Mouse (Mus musculus) granulocyte monocyte progenitor cell, adult 5-6 weeks (primary cell): ENCODE data around the gene Morn4. TPM values are rescaled to one million over a fixed set of nuclear protein-coding genes. Genes with fewer than 3 reads are reported as not detected.
A peak's percentile ranks its signal among the peaks of the same experiment; 100 is the strongest.
"Not testable (repeated sequence)": the region's sequence is repeated elsewhere in the genome, so short reads cannot be mapped to it uniquely, and the experiment has no call there.

Experiments
- ATAC-seq: replicated peaks from 2 replicates; pipeline ENCODE4 v1.8.0; 2016; ENCODE audit warnings: mild to moderate bottlenecking, moderate TSS enrichment, inconsistent platforms; ENCODE audit not compliant: poor library complexity, severe bottlenecking
- total RNA-seq, 2 experiments: library from RNA; stranded (forward) in 1 of 2; stranded (reverse) in 1 of 2; fragments of 200-712, 200-1000 nt in 1 of 2; fragments of >200 nt in 1 of 2; fragmentation: Nextera tagmentation in 1 of 2; gene quantifications; 2 replicates each; pipeline ENCODE4 v1.2.3; 2014 to 2017

Morn4 gene
- total RNA-seq, 2 experiments from 2014 or later: 0.72 to 1.5 TPM

DNA sequence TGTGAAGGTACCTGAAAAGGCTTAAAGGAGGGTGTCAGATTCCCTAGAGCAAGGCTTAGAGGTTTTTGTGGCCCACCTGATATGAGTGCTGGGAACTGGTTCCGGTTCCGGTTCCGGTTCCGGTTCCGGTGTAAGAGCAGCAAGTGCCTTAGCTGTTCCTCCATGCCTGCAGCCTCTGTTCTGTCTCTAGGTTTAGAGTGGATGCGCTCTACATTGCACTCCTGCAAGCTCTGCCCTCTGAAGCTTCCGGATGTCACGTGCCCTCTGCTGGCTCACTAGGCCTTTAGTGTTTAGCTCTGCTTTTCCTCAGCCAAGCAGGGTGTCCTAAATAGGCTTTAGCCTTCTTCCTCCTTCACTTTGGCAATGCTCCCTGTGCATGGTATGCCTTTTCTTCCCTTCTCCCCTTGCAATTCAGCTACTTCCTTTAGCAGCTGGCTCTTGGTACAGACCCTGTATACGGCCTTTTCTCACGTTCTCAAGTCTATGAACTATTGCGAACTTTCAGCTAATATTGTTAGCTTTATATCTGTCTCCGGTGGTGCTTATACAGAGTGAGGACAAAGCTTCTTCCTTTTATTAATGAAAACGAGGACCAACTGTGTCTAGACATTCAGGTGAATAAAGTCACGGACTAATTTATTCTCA, 3.1 kb upstream of the Morn4 start:
- peak; percentile 42 for ATAC-seq

DNA sequence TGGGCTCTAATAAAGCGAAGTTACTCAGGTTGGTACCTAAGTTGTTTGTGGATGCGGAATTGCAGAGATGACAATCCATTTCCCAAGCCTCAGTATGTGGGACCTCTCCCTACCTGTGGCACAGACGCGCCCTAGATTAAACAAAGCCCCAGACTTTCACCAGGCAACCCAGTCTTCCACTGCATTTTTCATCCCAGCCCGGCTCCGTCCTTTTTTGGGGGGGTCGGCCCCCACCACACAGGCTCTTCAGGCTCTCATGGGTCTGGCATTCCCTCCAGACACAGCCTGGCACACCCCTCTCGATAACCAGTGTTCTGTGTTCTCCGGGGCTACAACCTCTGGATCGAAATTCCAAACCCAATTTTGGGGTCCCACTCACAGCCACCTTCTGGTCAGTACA, 467 bp downstream of the Morn4 start:
- no peak for ATAC-seq

DNA sequence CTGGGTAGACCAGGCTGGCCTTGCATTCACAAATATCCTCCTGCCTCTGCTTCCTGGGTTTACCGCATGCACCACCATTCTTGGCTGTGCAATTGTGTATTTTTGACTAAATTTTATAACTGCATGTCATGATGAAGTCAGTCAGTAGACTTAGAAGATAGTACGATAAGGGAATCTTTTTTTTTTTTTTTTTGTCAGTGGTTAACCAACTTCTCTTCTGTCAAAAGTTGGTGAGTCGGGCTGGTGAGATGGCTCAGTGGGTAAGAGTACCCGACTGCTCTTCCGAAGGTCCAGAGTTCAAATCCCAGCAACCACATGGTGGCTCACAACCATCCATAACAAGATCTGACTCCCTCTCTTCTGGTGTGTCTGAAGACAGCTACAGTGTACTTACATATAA, 4.5 kb downstream of the Morn4 start:
- ATAC-seq: not testable (repeated sequence)

DNA sequence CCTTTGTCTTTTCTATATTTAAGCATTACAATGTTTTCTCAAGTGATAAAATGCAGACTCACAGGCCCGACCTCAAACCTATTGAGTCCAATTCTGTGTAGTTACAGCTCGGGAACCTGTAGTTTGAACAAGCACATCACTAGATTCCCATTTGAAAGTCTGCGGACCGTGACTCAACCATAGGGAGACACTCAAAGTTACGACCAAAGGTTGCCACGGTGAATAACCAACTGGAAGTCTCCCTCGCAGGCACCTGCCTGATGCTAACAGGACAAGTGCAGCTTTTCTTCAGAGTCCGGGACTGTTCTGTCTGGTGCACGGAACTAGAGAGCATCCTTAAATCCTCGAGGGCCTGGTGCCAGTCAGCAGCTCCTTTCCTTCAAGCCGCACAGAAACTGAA, 5.7 kb downstream of the Morn4 start:
- no peak for ATAC-seq

DNA sequence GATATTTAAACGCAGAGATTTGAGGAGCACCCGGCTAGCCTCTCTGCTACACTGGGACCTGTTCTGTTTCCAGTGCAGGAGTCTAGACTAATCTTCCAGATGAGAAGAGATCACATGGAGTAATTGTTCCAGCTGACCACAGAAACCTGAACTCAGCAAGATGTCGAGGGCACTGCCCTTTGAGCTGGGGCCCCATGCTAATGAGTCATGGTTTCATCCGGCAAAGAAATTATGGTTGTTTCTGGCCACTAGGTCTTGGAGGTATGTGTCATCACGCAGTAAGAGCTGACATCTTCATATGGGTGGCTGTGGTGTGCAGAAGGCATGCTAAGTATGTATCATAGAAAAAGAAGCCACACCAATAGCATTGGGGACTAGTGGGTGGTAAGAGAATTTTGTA, 6.2 kb downstream of the Morn4 start:
- no peak for ATAC-seq

DNA sequence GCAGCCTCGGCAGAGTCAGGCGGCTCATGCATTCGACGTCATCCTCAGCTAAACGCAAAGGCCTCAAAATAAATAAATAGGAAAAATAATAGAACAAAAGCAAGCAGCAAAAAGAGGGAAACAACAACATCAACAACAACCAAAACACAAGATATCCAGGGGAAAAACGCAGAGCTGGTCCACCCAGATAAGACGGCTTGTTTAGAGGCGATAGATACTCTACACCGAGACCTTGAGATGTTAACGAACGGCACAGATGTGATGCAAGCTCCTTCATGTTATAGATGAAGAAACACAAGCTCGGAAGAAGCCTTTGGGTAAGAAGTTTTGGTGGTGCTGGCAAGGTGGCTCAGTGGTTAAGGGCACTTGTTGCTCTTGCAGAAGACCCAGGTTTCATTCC, 7.2 kb downstream of the Morn4 start:
- no peak for ATAC-seq

DNA sequence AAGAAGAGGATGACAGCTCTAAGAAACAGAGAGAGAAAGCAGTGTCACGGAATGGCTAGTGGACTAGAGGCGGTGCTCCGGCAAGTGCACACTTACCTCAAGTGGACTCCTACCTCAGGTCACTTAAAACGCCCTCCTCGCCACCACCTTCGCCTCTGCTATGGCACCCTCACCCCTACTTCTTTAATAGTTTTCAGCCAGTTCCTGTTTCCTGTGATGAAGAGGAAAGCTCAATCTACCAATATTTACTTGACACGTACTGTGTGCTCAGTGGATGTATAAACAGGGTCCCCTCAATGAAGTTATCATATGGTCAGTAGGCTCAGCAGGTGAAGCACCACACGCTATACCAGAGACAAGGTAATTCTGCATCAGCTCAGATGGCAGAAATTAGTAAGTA, 7.6 kb downstream of the Morn4 start:
- no peak for ATAC-seq

DNA sequence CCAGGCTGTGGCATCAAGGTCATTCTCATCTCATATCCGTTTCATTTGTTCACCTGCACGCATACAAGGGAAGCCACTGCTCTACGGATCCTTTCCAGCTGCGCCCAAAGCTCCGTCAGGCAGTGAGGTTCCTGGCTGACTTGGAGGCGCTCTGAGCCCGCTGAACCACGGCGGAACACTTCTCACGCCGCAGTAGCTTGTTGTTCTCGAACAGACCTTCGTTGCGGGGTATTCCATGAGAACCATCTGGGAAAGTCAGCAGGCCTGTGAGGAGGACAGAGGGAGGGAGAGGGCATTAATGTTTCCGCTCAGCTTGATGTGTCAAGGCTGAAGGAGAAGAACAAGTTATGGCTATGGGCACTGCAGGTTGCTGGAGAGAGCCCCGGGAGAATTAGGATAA, 10.2 kb downstream of the Morn4 start:
- ATAC-seq: no peak

DNA sequence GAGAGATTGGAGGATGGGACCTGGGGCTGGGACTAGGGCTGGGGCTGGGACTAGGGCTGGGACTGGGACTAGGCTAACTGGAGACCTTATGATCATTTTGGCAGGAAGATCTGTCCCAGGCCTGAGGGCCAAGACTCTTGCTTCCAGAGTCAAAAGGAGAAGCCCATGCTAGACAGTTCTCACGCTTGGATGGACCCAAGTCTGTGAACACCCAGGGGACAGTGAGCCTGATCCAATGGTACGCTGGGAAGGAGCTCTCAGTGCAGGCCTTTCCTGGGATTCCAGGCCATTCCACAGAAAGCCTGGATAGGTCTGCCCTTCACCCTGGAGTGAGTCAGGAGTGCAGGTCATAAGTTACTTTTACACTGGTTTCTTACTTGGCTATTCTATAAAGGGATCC, 11.1 kb downstream of the Morn4 start:
- ATAC-seq: no peak

DNA sequence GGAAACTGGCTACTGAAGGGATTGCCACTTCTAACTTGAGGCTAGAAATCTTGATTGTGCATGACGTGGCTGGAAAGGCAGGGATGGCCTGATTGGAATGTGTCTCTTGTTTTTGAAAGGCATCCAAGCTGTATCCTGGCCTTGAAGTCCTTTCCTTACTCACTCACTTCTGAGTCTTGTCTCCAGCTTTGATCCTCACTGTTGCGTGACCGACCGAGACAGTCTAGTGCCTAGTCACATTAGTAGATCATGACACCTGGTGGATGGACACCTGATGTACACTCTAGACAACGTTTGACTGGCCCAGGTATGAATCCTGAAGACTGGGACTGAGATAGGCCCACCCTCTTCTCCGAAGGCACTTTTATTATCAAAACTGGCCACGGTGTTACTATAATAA, 13.4 kb downstream of the Morn4 start:
- ATAC-seq: no peak

DNA sequence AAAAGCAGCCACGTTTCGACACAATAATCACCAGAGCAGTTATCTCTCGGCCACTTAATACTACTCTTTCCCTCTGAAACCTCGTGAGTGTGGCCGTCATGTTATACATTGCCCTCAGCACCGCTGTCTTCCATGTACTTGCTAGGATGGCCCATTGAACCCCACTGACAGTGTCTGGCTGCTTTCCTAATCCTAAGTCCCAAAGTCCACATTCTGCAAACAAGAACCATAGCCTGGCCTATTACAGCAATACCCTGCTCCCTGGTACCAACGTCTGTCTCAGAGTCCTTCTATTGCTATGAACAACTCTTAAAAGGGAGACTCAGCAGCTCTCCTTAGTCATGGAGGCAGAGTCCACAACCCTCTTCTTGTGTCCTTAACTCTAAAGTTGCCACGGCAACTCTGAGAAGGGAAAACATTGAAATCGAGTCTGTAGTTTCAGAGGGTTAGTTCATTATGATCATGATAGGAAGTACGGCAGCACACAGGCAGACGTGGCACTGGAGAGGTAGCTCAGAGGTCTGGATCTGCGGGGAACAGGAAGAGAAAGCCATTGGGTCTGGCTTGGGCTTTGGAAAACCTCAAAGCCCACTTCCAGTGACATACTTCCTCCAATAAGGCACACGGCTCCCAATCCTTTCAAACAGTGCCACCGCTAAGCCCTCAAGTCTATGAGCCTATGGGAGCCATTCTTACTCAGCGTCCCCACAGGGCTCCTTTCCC, 14.1 kb downstream of the Morn4 start:
- ATAC-seq: peak; percentile 56

DNA sequence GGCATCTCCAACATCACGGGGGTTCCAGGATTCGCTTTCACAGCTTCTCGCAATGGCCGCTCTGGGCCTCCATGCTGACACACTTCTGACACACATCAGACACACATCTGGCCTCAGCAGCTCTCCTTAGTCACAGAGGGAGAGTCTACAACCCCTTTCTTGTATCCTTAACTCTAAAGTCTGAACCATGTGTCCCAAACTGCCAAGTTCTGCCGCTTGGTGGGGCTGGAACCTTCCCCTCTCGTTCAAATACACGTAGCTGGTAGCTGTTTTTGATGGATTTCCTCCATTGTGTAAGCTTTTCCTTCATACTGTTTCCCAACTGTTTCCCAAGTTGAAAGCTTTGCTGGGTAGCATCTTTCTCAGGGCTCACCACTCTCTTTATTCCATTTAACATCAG, 14.9 kb downstream of the Morn4 start:
- ATAC-seq: no peak

DNA sequence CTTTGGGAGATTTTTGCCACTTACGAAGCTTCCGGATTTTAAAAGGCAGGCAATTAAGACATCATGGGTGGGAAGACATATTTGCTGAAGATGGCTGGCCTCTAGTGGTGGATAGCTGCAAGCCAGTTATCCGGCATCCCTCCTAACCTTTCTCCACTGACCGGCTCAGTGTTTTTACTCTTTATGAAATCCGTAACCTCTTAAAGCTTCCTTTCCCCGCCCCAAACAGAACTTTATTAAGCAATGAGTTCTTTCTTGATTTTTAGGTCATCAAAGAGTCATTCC, 17.0 kb downstream of the Morn4 start:
- ATAC-seq: no peak

DNA sequence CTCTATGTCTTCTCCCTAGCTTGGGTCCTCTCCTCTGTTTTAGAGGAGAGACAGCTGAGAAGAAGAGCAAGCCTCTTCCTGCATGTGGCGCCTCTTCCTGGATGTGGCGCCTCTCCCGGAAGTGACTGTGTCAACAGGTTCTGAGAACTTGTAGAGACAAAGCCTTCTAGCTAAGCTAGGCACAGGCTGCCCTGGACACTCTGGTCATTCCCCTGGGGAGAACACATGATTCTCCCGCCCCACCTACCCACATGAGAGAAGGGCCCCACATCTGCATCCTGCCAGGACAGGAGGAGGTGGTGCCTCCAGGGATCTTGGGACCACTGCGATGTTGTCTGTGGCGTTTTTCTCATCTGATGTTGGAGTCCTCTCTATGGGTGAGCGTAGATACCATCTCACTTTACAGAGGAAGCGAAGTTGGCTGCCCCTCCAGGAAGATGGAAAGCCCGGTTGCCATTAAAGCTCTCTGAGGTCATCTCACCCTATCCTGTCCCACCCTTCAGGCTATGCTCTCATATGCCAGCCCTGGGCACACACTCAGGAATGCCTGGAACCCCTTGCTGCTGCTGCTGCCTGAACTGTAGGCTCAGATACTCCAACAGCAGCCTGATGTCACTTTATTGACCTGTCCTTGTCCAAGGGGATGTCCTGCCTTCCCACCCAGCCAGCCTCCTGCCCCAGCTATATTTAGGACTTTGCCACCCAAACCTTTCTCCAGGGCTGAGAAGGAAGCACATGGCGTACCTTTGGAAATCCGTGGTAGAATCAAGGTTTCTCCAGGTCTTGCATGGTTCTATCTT, 17.5 kb downstream of the Morn4 start:
- no peak for ATAC-seq

DNA sequence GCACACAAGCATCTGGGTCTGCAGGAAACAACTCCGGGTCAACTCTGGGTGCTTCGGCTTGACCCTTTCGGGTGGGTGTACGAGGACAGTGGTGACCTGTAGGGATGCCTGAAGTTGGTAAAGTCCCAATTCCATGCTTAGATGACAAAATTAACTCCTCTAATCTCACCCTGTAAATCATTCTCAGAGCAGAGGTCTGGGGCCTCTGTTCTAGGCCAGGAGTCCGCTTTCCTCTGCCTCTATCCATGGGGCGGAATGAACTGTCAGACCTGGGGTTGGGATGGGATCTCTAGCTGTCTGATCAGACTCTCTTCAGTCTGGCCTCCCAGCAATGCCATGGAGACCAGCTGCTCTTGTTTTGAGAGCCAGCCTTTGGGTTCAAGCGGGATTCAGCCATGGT, 24.7 kb downstream of the Morn4 start:
- no peak for ATAC-seq

DNA sequence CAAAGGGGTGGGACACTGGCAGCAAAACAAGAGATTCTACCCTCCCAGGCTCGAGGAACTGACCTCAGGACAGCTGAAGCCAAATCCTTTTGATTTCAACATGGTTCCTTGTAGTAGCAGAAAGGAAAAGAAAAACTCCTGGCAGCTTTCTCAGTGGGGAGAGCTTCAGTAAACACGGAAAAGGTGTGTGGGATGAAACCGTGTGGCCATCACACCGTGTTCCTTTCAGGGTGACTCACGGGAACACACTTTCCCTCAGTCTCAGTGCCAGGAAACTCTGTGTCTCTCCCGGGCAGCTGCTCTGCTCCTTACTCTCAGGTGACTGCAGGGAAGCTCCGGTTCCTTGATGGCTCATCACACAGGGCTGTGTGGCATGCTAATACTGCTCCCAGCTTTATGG, 27.7 kb downstream of the Morn4 start:
- ATAC-seq: no peak

DNA sequence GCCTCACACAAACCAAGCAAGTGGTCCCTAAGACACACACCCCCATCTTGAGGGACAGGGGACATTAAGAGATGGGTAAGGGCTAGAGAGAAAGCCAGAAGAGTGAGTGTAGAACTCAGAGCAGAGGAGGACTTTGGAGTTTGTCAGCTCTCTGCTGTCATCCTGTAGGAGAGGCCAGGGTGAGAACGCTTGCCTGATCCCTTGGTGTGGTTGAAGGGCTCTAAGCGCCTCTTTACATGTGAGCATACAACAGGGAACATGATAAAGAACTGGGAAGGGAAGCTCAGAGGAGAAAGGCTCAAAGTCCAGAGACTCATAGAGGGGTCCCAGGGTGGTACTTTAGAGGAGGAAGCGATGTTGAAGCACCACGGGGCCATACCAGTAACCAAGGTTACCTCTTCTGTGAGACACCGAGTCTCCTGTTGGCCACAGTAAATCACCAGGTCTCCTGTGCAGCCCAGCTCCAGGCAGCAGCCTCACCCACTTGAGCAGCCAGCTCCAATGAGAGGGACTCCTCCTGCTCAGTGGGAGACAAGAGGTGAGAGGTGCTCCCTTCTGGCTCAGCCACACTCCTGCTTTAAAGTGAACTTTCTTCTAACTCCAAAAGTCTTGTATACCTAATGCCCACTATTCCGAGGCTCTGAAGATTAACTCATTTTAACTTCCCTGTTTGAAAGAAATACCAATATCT, 29.3 kb downstream of the Morn4 start:
- ATAC-seq: no peak

DNA sequence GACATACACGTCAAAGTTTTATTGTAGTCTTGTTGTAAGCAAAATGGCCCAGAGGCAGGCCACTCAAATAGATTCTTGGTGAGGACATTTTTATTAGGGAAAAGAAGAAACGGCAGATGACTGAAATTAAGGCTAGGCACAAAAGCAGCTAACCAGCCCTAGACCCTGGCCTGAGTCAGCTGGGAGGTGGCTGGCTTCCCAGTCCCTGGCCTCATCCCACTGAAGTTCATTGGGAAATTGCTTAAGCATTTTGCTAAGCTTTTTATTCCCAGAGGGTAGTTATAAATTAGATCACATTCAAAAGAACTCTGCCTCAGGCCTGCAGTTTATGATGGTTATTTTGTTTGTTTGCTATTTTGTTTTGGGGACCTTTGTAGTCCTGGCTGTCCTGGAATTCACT, 30.3 kb downstream of the Morn4 start:
- ATAC-seq: no peak

DNA sequence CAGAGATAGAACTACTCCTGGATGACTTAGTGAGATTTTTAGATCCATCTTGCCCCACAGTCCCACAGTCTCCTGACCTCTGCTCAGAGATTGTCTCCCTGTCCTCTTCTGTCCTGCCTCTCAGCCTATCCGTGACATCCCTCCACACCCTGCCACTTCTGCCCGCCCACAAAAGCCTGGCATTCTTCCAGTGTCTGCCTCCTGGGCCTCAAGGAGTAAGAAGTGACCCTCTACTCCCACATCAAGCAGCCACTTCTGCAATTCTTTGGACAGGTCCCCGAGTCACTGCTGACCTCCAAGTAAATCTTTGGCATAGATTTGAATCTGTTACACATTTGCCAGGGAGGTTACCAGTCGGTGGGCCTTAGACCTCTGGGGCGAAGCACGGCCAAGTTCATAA, 31.9 kb downstream of the Morn4 start:
- peak; percentile 58 for ATAC-seq

DNA sequence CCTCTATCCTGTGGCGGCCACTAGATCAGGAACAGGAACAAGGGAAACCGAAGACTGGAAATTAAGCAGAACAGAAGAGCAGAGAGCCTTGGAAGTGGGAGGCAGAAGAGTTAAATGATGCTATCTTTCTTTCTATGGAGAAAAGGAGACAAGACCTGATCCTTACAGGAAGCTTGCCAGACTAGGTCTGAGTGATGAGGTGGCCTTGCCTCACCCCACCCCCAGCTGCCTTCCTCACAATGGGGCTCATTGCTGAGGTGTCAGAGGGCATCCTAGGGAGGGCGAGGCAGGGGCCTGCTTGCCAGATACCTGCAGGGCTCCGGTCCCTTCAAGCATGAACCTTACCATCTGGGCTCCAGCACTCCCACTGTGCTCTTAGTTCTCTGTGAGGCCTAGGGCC, 34.2 kb downstream of the Morn4 start, which contains the start of gene 4933411K16Rik:
Gene 4933411K16Rik, plus strand, starts transcription at position 301 of the 400 bp plus-strand sequence.
- ATAC-seq: no peak

DNA sequence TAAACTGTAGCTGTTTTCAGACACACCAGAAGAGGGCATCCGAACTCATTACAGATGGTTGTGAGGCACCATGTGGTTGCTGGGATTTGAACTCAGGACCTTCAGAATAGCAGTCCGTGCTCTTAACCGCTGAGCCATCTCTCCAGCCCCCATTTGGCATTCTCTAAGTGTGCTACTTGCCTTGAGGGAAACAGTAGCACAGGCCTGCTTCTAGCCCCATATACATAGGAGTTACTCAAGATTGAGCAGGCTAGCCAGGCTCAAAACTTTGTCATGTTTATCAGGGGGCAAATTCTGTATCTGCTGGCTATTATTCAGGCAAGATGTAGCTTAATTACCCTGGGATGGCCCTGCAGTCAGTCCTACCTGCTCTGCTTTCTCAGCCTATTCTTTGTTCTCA, 34.8 kb downstream of the Morn4 start:
- no peak for ATAC-seq
